8 mouse cellular contexts compared by ENCODE assay signal in genomic region chr1:93175849-93176248, GRCm38 (mm10). TPM values are rescaled to one million over a fixed set of nuclear protein-coding genes. Genes with fewer than 3 reads are reported as not detected.
DNase-seq lines count a peak whose midpoint lies in the region; ATAC-seq and TF ChIP-seq lines count a peak whose summit lies in the region.
"Had no signal": no experiment of that assay in that cellular context is flagged by ENCODE, and none has a peak within 500 bp of the region (broad histone marks: within the 10 kb centered on the region; RNA-seq: fewer than 3 reads in every experiment).

No protein-coding gene starts in this region.

- H3K4me1 ChIP-seq in lung, embryonic 16.5 days (replicated peaks; ENCODE audit: control insufficient read depth, insufficient read depth, low read length) = peaks cover 13% of the 10 kb centered on the region
- peaks cover 2% of the 10 kb centered on the region; the same call in 1 of the 2 replicates for H3K4me1 ChIP-seq in forebrain, postnatal 0 days (ENCODE audit: insufficient read depth)
- peaks cover 12% of the 10 kb centered on the region for H3K4me1 ChIP-seq in midbrain, embryonic 11.5 days (ENCODE audit: control insufficient read depth, insufficient read depth, low read length)

- peak overlapping the region; percentile 54 for H3K4me2 ChIP-seq in lung, embryonic 16.5 days (ENCODE audit: low read depth, low read length)
- peak overlapping the region; percentile 93 for H3K4me2 ChIP-seq in forebrain, postnatal 0 days (ENCODE audit: low read depth)
- H3K4me2 ChIP-seq in midbrain, embryonic 11.5 days = peak overlapping the region; percentile 88

- no peak for TF ChIP-seq CTCF in forebrain, postnatal 0 days (IDR thresholded peaks at IDR 0.05; ENCODE audit: low read depth)

- DNase-seq in lung, adult 18-20 months = no peak
- no peak for DNase-seq in forebrain, postnatal 0 days
- DNase-seq in midbrain, embryonic 11.5 days (ENCODE audit: low spot score, missing footprints) = peak; percentile 87
- no peak for DNase-seq in adrenal gland, adult (ENCODE audit: inconsistent age in 2 of 2, low spot score in 1 of 2)
- DNase-seq in layer of hippocampus, postnatal 25 days (ENCODE audit: extremely low spot score in 1 of 2, low spot score in 1 of 2) = no peak

- ATAC-seq in lung, embryonic 16.5 days (ENCODE audit: low read depth) = 0 out of 2 replicates have a peak, but pooled peaks have one; percentile 24
- ATAC-seq in forebrain, postnatal 0 days = no peak
- ATAC-seq in midbrain, embryonic 11.5 days (ENCODE audit: low FRiP score) = peak; percentile 16; the same call in 1 of the 2 replicates
- no peak for ATAC-seq in erythroid progenitor cell, adult 5-6 weeks (replicated peaks; ENCODE audit: low FRiP score, poor library complexity, severe bottlenecking)

- no peaks in the 10 kb centered on the region for H3K27me3 ChIP-seq in lung, embryonic 16.5 days (ENCODE audit: control insufficient read depth, insufficient read depth, low read depth, low read length)
- H3K27me3 ChIP-seq in forebrain, postnatal 0 days (ENCODE audit: insufficient read depth, low read length) = no peaks in the 10 kb centered on the region
- no peaks in the 10 kb centered on the region for H3K27me3 ChIP-seq in midbrain, embryonic 11.5 days (ENCODE audit: control insufficient read depth, insufficient read depth, low read length)

- peak overlapping the region; percentile 40 for H3K9ac ChIP-seq in lung, embryonic 16.5 days (ENCODE audit: low read length)
- peak overlapping the region; percentile 58; the same call in 1 of the 2 replicates for H3K9ac ChIP-seq in forebrain, postnatal 0 days
- H3K9ac ChIP-seq in midbrain, embryonic 11.5 days (ENCODE audit: low read length) = no peak overlapping the region

- peak overlapping the region; percentile 92 for H3K27ac ChIP-seq in lung, embryonic 16.5 days (ENCODE audit: low read length)
- H3K27ac ChIP-seq in forebrain, postnatal 0 days (ENCODE audit: low read depth, low read length) = no peak overlapping the region
- no peak overlapping the region for H3K27ac ChIP-seq in midbrain, embryonic 11.5 days (ENCODE audit: low read depth, low read length)

- no peaks in the 10 kb centered on the region for H3K9me3 ChIP-seq in lung, embryonic 16.5 days (ENCODE audit: control insufficient read depth, low read length)
- H3K9me3 ChIP-seq in forebrain, postnatal 0 days (ENCODE audit: low read length) = no peaks in the 10 kb centered on the region
- H3K9me3 ChIP-seq in midbrain, embryonic 11.5 days (ENCODE audit: control insufficient read depth, low read length) = no peaks in the 10 kb centered on the region

- H3K36me3 ChIP-seq in lung, embryonic 16.5 days (ENCODE audit: control insufficient read depth, insufficient read depth, low read length) = no peaks in the 10 kb centered on the region
- H3K36me3 ChIP-seq in forebrain, postnatal 0 days (ENCODE audit: insufficient read depth) = no peaks in the 10 kb centered on the region
- no peaks in the 10 kb centered on the region for H3K36me3 ChIP-seq in midbrain, embryonic 11.5 days (ENCODE audit: control insufficient read depth, insufficient read depth, low read length)

- WGBS in lung, embryonic 16.5 days = 16% methylated on average over 6 of the region's 6 CpGs
- WGBS in forebrain, postnatal 0 days = 20% methylated on average over 6 of the region's 6 CpGs
- WGBS in midbrain, embryonic 11.5 days = 23% methylated on average over 6 of the region's 6 CpGs

- no peak overlapping the region; the same call in 1 of the 2 replicates for H3K4me3 ChIP-seq in lung, embryonic 16.5 days (ENCODE audit: low read length)
- H3K4me3 ChIP-seq in forebrain, postnatal 0 days (ENCODE audit: low read depth, low read length) = no peak overlapping the region
- H3K4me3 ChIP-seq in midbrain, embryonic 11.5 days (ENCODE audit: low read depth, low read length) = no peak overlapping the region

RNA-seq across cellular contexts. Expression of gene Crocc2, which starts 7.3 kb away (rescaled TPM):
- polyA plus RNA-seq in lung, embryonic 16.5 days (2015; fragmentation: Nextera tagmentation; extraction: Ambion mirVana) = 4.9 and 5.1 TPM in 2 replicates
- 1.9 and 2.7 TPM in 2 replicates for total RNA-seq in forebrain, postnatal 0 days (2014; rRNA removed)
- 0.43 and 0.92 TPM in 2 replicates for polyA plus RNA-seq in forebrain, postnatal 0 days (2015; fragmentation: Nextera tagmentation; extraction: Ambion mirVana)
- 0.11 TPM in 2 replicates for polyA plus RNA-seq in midbrain, embryonic 11.5 days (2014; fragmentation: Nextera tagmentation; extraction: Ambion mirVana)
- under 1 TPM; 0.17 to 0.35 TPM for total RNA-seq in layer of hippocampus, postnatal 25 days (2021)
- total RNA-seq in erythroid progenitor cell, adult 5-6 weeks (2015; ENCODE audit: low replicate concordance) = not detected in 2 replicates
- not detected in 2 replicates for total RNA-seq in erythroid progenitor cell, adult 5-6 weeks (2017; ENCODE audit: low replicate concordance)

RNA-seq across cellular contexts. Expression of gene 2310007B03Rik, which starts 15.1 kb away (rescaled TPM):
- polyA plus RNA-seq in lung, embryonic 16.5 days (2015; fragmentation: Nextera tagmentation; extraction: Ambion mirVana) = 23.0 and 26.0 TPM in 2 replicates
- total RNA-seq in forebrain, postnatal 0 days (2014; rRNA removed) = 0.23 TPM in 1 of 2 replicates, not detected in the other
- polyA plus RNA-seq in forebrain, postnatal 0 days (2015; fragmentation: Nextera tagmentation; extraction: Ambion mirVana) = 0.14 and 0.25 TPM in 2 replicates
- polyA plus RNA-seq in midbrain, embryonic 11.5 days (2014; fragmentation: Nextera tagmentation; extraction: Ambion mirVana) = 0.22 and 0.34 TPM in 2 replicates
- total RNA-seq in layer of hippocampus, postnatal 25 days (2021) = not detected
- not detected in 2 replicates for total RNA-seq in erythroid progenitor cell, adult 5-6 weeks (2015; ENCODE audit: low replicate concordance)
- total RNA-seq in erythroid progenitor cell, adult 5-6 weeks (2017; ENCODE audit: low replicate concordance) = not detected in 2 replicates
- total RNA-seq: layer of hippocampus, adult 18-20 months had no signal

RNA-seq across cellular contexts. Expression of gene Agxt, which starts 40.8 kb away (rescaled TPM):
- 0.24 TPM in 1 of 2 replicates, not detected in the other for polyA plus RNA-seq in lung, embryonic 16.5 days (2015; fragmentation: Nextera tagmentation; extraction: Ambion mirVana)
- total RNA-seq in forebrain, postnatal 0 days (2014; rRNA removed) = not detected in 2 replicates
- polyA plus RNA-seq in forebrain, postnatal 0 days (2015; fragmentation: Nextera tagmentation; extraction: Ambion mirVana) = not detected in 2 replicates
- polyA plus RNA-seq in midbrain, embryonic 11.5 days (2014; fragmentation: Nextera tagmentation; extraction: Ambion mirVana) = not detected in 2 replicates
- not detected for total RNA-seq in layer of hippocampus, postnatal 25 days (2021)
- total RNA-seq in erythroid progenitor cell, adult 5-6 weeks (2015; ENCODE audit: low replicate concordance) = not detected in 2 replicates
- total RNA-seq in erythroid progenitor cell, adult 5-6 weeks (2017; ENCODE audit: low replicate concordance) = not detected in 2 replicates
- total RNA-seq: layer of hippocampus, adult 18-20 months had no signal

RNA-seq across cellular contexts. Expression of gene Sned1, which starts 59.8 kb away (rescaled TPM):
- 20.2 and 22.6 TPM in 2 replicates for polyA plus RNA-seq in lung, embryonic 16.5 days (2015; fragmentation: Nextera tagmentation; extraction: Ambion mirVana)
- 6.2 and 10.6 TPM in 2 replicates for total RNA-seq in forebrain, postnatal 0 days (2014; rRNA removed)
- 1.1 and 2.8 TPM in 2 replicates for polyA plus RNA-seq in forebrain, postnatal 0 days (2015; fragmentation: Nextera tagmentation; extraction: Ambion mirVana)
- polyA plus RNA-seq in midbrain, embryonic 11.5 days (2014; fragmentation: Nextera tagmentation; extraction: Ambion mirVana) = 1.8 and 2.0 TPM in 2 replicates
- 1 to 10 TPM; 3.8 to 8.1 TPM for total RNA-seq in layer of hippocampus, postnatal 25 days (2021)
- total RNA-seq in erythroid progenitor cell, adult 5-6 weeks (2015; ENCODE audit: low replicate concordance) = 1.3 TPM in 1 of 2 replicates, not detected in the other
- 0.61 TPM in 1 of 2 replicates, not detected in the other for total RNA-seq in erythroid progenitor cell, adult 5-6 weeks (2017; ENCODE audit: low replicate concordance)

Comparison
In these comparisons a context has a peak if more than half of its experiments do, and no peak if none do; other contexts are left out.
1. ATAC-seq: peak in lung, embryonic 16.5 days (single experiment) and midbrain, embryonic 11.5 days (single experiment); none in forebrain, postnatal 0 days (single experiment) and erythroid progenitor cell, adult 5-6 weeks (single experiment).
2. Peak in every context shown above with its lines, with median percentiles within 50 percentile points of each other: H3K4me2 ChIP-seq.